Mouse (Mus musculus) cerebellum, adult 2 months (tissue): ENCODE measurements around the gene Col24a1.

Experiments used
- CTCF ChIP-seq: fragments of 200-500 bp; IDR thresholded peaks from 2 replicates; pipeline ENCODE4 v1.5.1; 2011; ENCODE audit warnings: low read depth, mild to moderate bottlenecking, control low read depth, low read length, moderate library complexity, borderline replicate concordance; ENCODE audit not compliant: insufficient read depth
- POLR2A ChIP-seq: fragments of 200-500 bp; IDR thresholded peaks from 2 replicates; pipeline ENCODE4 v1.6.1; 2011; ENCODE audit warnings: low read length, control low read depth, borderline replicate concordance; ENCODE audit not compliant: insufficient read depth

- TF ChIP-seq CTCF (no peak), POLR2A (no peak)
These were observed 245.6 kb downstream of the Col24a1 start for GRCm38 (mm10) chr3:145537870-145538269.
